Mouse (Mus musculus) thymus, adult 18-20 months (tissue): ENCODE results near the gene Zswim2.
"Not testable (repeated sequence)": the region's sequence is repeated elsewhere in the genome, so short reads cannot be mapped to it uniquely, and the experiment has no call there.

Experiments used
- DNase-seq, 2 experiments: peaks; one replicate each; pipeline ENCODE4 v3.0.0; 2022; ENCODE audit warnings: mixed read lengths in 2 of 2

Gene Zswim2

DNA sequence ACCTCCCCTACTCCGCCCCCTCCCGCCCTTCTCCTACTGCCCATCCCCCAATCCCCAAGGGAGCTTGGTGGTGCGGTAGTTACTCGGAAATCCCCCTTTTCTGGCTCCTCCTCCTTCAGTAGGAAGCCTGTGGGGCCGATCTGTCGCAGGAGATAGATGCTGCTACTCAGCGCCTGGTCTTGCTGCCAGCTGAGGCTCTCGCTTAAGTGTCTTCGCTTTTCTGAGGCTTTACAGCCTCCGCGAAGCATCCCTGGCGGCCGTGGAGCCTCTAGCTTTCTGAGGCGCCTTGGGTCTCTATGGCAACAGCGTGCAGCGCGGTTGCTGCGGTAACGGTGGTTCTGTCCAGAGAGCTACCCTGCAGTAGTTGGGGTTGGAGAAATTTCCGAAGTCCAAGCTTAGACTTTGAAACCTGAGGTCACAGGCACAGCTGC, at the start of gene Zswim2:
Gene Zswim2 (minus strand): TSS at position 298 of the 431 bp plus-strand sequence.
- no peak for DNase-seq

DNA sequence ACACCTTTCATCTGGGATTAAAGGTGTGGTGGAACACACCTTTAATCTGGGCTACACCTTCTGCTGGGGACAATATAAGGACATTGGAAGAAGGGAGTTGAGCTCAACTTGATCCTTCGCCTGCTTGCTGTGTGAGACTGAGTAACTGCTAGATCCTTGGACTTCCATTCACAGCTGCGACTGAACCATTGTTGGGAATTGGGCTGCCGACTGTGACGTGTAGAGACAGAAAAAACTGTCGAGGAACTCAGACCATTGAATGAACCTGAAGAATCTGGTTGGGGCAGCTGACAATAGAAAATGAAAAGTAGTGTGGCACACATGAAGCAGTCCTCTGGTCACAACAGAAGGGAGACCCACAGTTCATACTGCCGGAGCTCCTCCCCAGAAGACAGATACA, 49.2 kb upstream of the Zswim2 start, which contains the start of gene Gm13691:
Gene Gm13691 (plus strand): TSS at position 301 of the 400 bp plus-strand sequence.
- not testable (repeated sequence) for DNase-seq

GRCm38 (mm10) chr2:83984443-83984842, 43.4 kb upstream of the Zswim2 start, which contains the start of gene Gm13697:
Gm13697 (plus strand) TSS chr2:83984743.
- DNase-seq: not testable (repeated sequence)

- DNase-seq: not testable (repeated sequence)
Observed at GRCm38 (mm10) chr2:83978633-83979032, 37.6 kb upstream of the Zswim2 start, which contains the start of gene Gm13694. Gm13694 (plus strand) TSS chr2:83978933.

- not testable (repeated sequence) for DNase-seq
Observed at GRCm38 (mm10) chr2:83972823-83973222, 31.8 kb upstream of the Zswim2 start, which contains the start of gene Gm13696. Gm13696 (plus strand) TSS chr2:83973123.

- DNase-seq: not testable (repeated sequence)
Observed at GRCm38 (mm10) chr2:83967013-83967412, 26.0 kb upstream of the Zswim2 start, which contains the start of gene Gm13695. Gm13695 (plus strand) TSS chr2:83967313.

- DNase-seq: not testable (repeated sequence)
Observed at GRCm38 (mm10) chr2:83961203-83961602, 20.2 kb upstream of the Zswim2 start, which contains the start of gene Gm13693. Gm13693 (plus strand) TSS chr2:83961503.

GRCm38 (mm10) chr2:83955393-83955792, 14.4 kb upstream of the Zswim2 start, which contains the start of gene Gm13698:
Gm13698 (plus strand) TSS chr2:83955693.
- not testable (repeated sequence) for DNase-seq

DNA sequence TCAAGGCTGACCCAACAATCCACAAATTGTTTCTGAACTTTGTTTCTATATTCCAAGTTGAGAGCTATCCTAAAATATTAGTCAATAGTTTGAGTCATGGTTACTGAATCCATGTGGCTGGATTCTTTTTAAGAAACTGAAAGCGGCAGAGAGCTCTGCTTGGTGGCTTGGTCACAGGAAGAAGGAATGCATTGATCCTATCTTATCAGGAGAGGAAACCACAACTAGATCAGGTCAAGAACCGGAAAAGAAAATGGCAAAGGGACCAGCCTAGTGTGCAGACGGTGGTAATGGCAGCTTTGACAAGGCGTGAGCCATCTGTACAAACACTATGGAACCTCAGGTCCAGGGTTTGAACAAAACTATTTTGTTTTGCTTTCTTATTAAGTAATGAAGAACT, 764 bp upstream of the Zswim2 start:
- no peak for DNase-seq

GRCm38 (mm10) chr2:83941378-83941777, 350 bp upstream of the Zswim2 start:
- no peak for DNase-seq

DNA sequence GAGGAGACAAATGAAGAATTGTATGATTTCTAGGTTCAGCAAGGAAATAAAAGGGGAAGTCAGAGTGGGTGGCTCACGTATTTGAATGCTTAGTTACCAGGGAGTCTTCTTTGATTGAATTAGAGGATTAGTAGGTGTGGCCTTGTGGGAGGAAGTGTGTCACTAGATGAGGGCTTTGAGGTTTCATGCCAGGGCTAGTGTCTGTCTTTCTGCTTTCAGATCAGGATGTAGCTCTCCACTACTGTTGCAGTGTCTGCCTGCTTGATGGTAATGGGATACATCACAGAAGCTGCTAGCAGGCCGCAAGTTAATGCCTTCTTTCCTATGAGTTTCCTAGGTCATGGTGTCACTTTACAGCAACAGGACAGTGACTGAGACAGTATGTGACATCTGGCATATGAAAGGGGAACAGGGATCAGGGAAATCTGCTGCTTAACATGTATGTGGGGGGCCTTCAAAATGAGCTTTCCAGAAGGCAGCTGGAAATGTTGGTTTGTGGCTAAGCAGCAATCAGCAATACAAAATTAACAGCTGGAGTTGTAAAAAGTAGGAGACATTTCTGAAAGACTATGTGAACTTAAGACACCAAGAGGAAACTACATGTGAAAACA, 11.4 kb downstream of the Zswim2 start:
- no peak for DNase-seq

- DNase-seq: no peak
Observed at GRCm38 (mm10) chr2:83901896-83902540, 39.0 kb downstream of the Zswim2 start.

- no peak for DNase-seq
Observed at GRCm38 (mm10) chr2:83893701-83894100, 47.3 kb downstream of the Zswim2 start.

- DNase-seq: no peak
Observed at GRCm38 (mm10) chr2:83883850-83884420, 57.1 kb downstream of the Zswim2 start.
